Mouse (Mus musculus) CH12.LX (cell line): ENCODE results near the gene Ypel2.

Source experiments
- CHD1 ChIP-seq: IDR thresholded peaks from 2 replicates; pipeline ENCODE4 v1.6.1; 2012; ENCODE audit warnings: low read depth, low read length, improper control_type of control experiment, inconsistent platforms
- CTCF ChIP-seq, 2 experiments: IDR thresholded peaks in 1 of 2; conservative IDR thresholded peaks in 1 of 2; 2 replicates each; pipeline ENCODE4 v1.5.1; 2011 to 2012; ENCODE audit warnings: low read depth in 2 of 2, low read length in 2 of 2, improper control_type of control experiment in 1 of 2, inconsistent platforms in 1 of 2, mild to moderate bottlenecking in 1 of 2, moderate library complexity in 1 of 2
- E2F4 ChIP-seq: IDR thresholded peaks from 2 replicates; pipeline ENCODE4 v1.6.1; 2011; ENCODE audit warnings: low read depth, low read length, improper control_type of control experiment; ENCODE audit not compliant: insufficient replicate concordance
- EP300 ChIP-seq: IDR thresholded peaks from 2 replicates; pipeline ENCODE4 v1.6.1; 2011; ENCODE audit warnings: low read length, improper control_type of control experiment
- IRF4 ChIP-seq: IDR thresholded peaks from 2 replicates; pipeline ENCODE4 v1.6.1; 2014; ENCODE audit warnings: low read depth, mild to moderate bottlenecking, inconsistent platforms, low read length, improper control_type of control experiment
- JUND ChIP-seq: conservative IDR thresholded peaks from 2 replicates; pipeline ENCODE4 v1.6.1; 2011; ENCODE audit warnings: low read depth, low read length, improper control_type of control experiment
- MAFK ChIP-seq: IDR thresholded peaks from 2 replicates; pipeline ENCODE4 v1.6.1; 2011; ENCODE audit warnings: low read length, improper control_type of control experiment; ENCODE audit not compliant: insufficient replicate concordance
- MAZ ChIP-seq: IDR thresholded peaks from 2 replicates; pipeline ENCODE4 v1.6.1; 2012; ENCODE audit warnings: low read depth, mild to moderate bottlenecking, inconsistent platforms, low read length, improper control_type of control experiment, moderate library complexity
- MYC ChIP-seq: IDR thresholded peaks from 2 replicates; pipeline ENCODE4 v1.6.1; 2011; ENCODE audit warnings: low read depth, mild to moderate bottlenecking, improper control_type of control experiment, low read length
- NELFE ChIP-seq: IDR thresholded peaks from 2 replicates; pipeline ENCODE4 v1.6.1; 2011; ENCODE audit warnings: low read depth, low read length, improper control_type of control experiment
- POLR2A ChIP-seq: IDR thresholded peaks from 2 replicates; pipeline ENCODE4 v1.6.1; 2011; ENCODE audit warnings: low read depth, mild to moderate bottlenecking, improper control_type of control experiment, low read length
- POLR2AphosphoS2 ChIP-seq: IDR thresholded peaks from 2 replicates; pipeline ENCODE4 v1.6.1; 2011; ENCODE audit warnings: low read depth, low read length, improper control_type of control experiment
- TBP ChIP-seq: conservative IDR thresholded peaks from 2 replicates; pipeline ENCODE4 v1.6.1; 2011; ENCODE audit warnings: low read depth, low read length, improper control_type of control experiment
- UBTF ChIP-seq: IDR thresholded peaks from 2 replicates; pipeline ENCODE4 v1.6.1; 2012; ENCODE audit warnings: low read depth, mild to moderate bottlenecking, inconsistent platforms, low read length, improper control_type of control experiment, moderate library complexity

DNA sequence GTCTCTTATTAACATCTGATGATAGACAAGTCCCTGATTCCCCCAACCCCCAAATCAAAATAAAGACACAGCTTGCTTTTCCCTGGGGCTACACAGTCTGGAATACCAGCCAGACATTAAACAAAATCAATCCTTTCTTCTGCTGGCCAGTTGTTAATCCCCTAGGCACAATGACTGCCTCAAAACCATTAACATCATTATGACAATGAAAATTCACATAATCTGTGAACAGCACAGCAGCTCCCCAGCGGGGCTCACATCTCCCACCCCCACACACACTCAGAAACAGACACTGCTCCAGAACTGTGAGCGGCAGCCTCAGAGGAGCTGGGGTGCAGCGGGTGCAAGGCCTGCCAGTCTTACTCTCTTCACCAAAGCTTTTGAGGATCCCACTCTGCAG is 3.2 kb downstream of the Ypel2 start:
- no peak for TF ChIP-seq JUND
- TF ChIP-seq MAFK: no peak
- TF ChIP-seq NELFE: no peak
- TF ChIP-seq CTCF (conservative IDR thresholded peaks at IDR 0.05 in 1 of 2, IDR thresholded peaks at IDR 0.05 in 1 of 2; ENCODE audit: low read depth in 2 of 2, low read length in 2 of 2): no peak
- no peak for TF ChIP-seq E2F4
- TF ChIP-seq POLR2A: no peak
- no peak for TF ChIP-seq EP300
- no peak for TF ChIP-seq CHD1
- TF ChIP-seq POLR2AphosphoS2: no peak
- TF ChIP-seq UBTF: no peak
- no peak for TF ChIP-seq IRF4
- no peak for TF ChIP-seq MYC
- no peak for TF ChIP-seq TBP
- no peak for TF ChIP-seq MAZ
